In genomic region chr11:5527865-5528523, GRCm38 (mm10) we compare ENCODE assay signal across 25 mouse cellular contexts. TPM values are rescaled to one million over a fixed set of nuclear protein-coding genes. Genes with fewer than 3 reads are reported as not detected.
A peak's percentile ranks its signal among the peaks of the same experiment; 100 is the strongest.
DNase-seq lines count a peak whose midpoint lies in the region; ATAC-seq and TF ChIP-seq lines count a peak whose summit lies in the region.
"Had no signal": no experiment of that assay in that cellular context is flagged by ENCODE, and none has a peak within 500 bp of the region (broad histone marks: within the 10 kb centered on the region; RNA-seq: fewer than 3 reads in every experiment).

No protein-coding gene starts in this region.

- intact Hi-C loops in left cerebral cortex, adult 2 months (cut with DNase I) = no loop called here

- DNase-seq in intestine, embryonic 14.5 days (ENCODE audit: low spot score) = no peak
- peak; percentile 36 for DNase-seq in 3134 (ENCODE audit: extremely low read depth, insufficient read length, low spot score)
- DNase-seq in adrenal gland, adult (ENCODE audit: inconsistent age in 2 of 2, low spot score in 1 of 2) = no peak
- no peak for DNase-seq in left cerebral cortex, adult 2 months (ENCODE audit: extremely low spot score in 1 of 2, low spot score in 2 of 2)
- DNase-seq: adrenal gland, postnatal 14 days; B cell, adult 2 months; cerebellum, adult 2 months; gastrocnemius, postnatal 36 days; heart, adult 18-20 months; heart, postnatal 10 days had no signal

- WGBS in intestine, embryonic 14.5 days = 83% methylated on average over 5 of the region's 5 CpGs
- WGBS in intestine, postnatal 0 days = 78% methylated on average over 5 of the region's 5 CpGs

- no peak overlapping the region for H3ac ChIP-seq in C2C12 (ENCODE audit: control insufficient read depth, insufficient read length, low read depth)

- H3K27ac ChIP-seq in intestine, embryonic 14.5 days (ENCODE audit: low read depth) = no peak overlapping the region
- H3K27ac ChIP-seq in intestine, postnatal 0 days (ENCODE audit: low read depth, low read length) = no peak overlapping the region
- 0 out of 2 replicates have a peak overlapping the region, but pooled peaks have one; percentile 22 for H3K27ac ChIP-seq in embryonic fibroblast, embryonic 13.5 days (ENCODE audit: insufficient read depth, low read length)
- no peak overlapping the region for H3K27ac ChIP-seq in left cerebral cortex, adult 2 months
- H3K27ac ChIP-seq: embryonic facial prominence, embryonic 10.5 days; forebrain, embryonic 15.5 days; heart, embryonic 10.5 days; hindbrain, embryonic 13.5 days; hindbrain, postnatal 0 days; intestine, embryonic 15.5 days had no signal

- H3K36me3 ChIP-seq in intestine, embryonic 14.5 days (ENCODE audit: control insufficient read depth, insufficient read depth, low read length) = peaks cover 98% of the 10 kb centered on the region
- H3K36me3 ChIP-seq in intestine, postnatal 0 days (ENCODE audit: control insufficient read depth, insufficient read depth) = peaks cover 68% of the 10 kb centered on the region
- peaks cover 92% of the 10 kb centered on the region for H3K36me3 ChIP-seq in C2C12 (ENCODE audit: control insufficient read depth, insufficient read depth)

- 0 out of 2 replicates have a peak, but pooled peaks have one; percentile 21 for ATAC-seq in intestine, embryonic 14.5 days (replicated peaks; ENCODE audit: low FRiP score, low TSS enrichment, low read depth)
- ATAC-seq in intestine, postnatal 0 days = no peak
- ATAC-seq: forebrain, embryonic 15.5 days; hindbrain, postnatal 0 days; intestine, embryonic 15.5 days had no signal

- no peaks in the 10 kb centered on the region for H3K9me3 ChIP-seq in intestine, embryonic 14.5 days (ENCODE audit: control insufficient read depth, low read length)
- H3K9me3 ChIP-seq in intestine, postnatal 0 days (ENCODE audit: control insufficient read depth) = no peaks in the 10 kb centered on the region
- H3K9me3 ChIP-seq: embryonic facial prominence, embryonic 10.5 days; forebrain, embryonic 15.5 days; heart, embryonic 10.5 days; hindbrain, embryonic 13.5 days; intestine, embryonic 15.5 days had no signal

- H3K27me3 ChIP-seq in intestine, embryonic 14.5 days (replicated peaks; ENCODE audit: control insufficient read depth, insufficient read depth, low read length) = no peaks in the 10 kb centered on the region
- H3K27me3 ChIP-seq in intestine, postnatal 0 days (replicated peaks; ENCODE audit: control insufficient read depth, insufficient read depth, low read length) = no peaks in the 10 kb centered on the region
- no peaks in the 10 kb centered on the region for H3K27me3 ChIP-seq in C2C12 (ENCODE audit: control insufficient read depth, insufficient read depth, insufficient read length)
- H3K27me3 ChIP-seq: forebrain, embryonic 15.5 days; hindbrain, embryonic 13.5 days; intestine, embryonic 15.5 days had no signal

- no peak for TF ChIP-seq CTCF in intestine, postnatal 0 days (IDR thresholded peaks at IDR 0.05; ENCODE audit: low read depth)
- no peak for TF ChIP-seq CTCF in C2C12 (IDR thresholded peaks at IDR 0.05; ENCODE audit: control insufficient read depth, insufficient read depth, insufficient read length)
- no peak for TF ChIP-seq CTCF in embryonic fibroblast, embryonic 13.5 days (IDR thresholded peaks at IDR 0.05; ENCODE audit: borderline replicate concordance, insufficient read depth, low read length)
- TF ChIP-seq CTCF in left cerebral cortex, adult 2 months (IDR thresholded peaks at IDR 0.05) = no peak

- peaks cover 1% of the 10 kb centered on the region for H3K4me1 ChIP-seq in intestine, embryonic 14.5 days (replicated peaks; ENCODE audit: control insufficient read depth, insufficient read depth, low read length)
- no peaks in the 10 kb centered on the region for H3K4me1 ChIP-seq in intestine, postnatal 0 days (replicated peaks; ENCODE audit: control insufficient read depth, insufficient read depth, low read length)
- H3K4me1 ChIP-seq in embryonic fibroblast, embryonic 13.5 days (ENCODE audit: control insufficient read depth, insufficient read depth, low read length) = peaks cover 6% of the 10 kb centered on the region

- TF ChIP-seq POLR2A in embryonic fibroblast, embryonic 13.5 days (IDR thresholded peaks at IDR 0.05; ENCODE audit: low read depth, low read length) = no peak

- H3K79me3 ChIP-seq in C2C12 (ENCODE audit: low read depth) = peaks cover 9% of the 10 kb centered on the region

- H3K9ac ChIP-seq in intestine, embryonic 14.5 days (ENCODE audit: low read length) = no peak overlapping the region
- no peak overlapping the region for H3K9ac ChIP-seq in intestine, postnatal 0 days (ENCODE audit: low read depth, low read length)
- H3K9ac ChIP-seq: forebrain, embryonic 15.5 days; hindbrain, embryonic 13.5 days; intestine, embryonic 15.5 days had no signal

- H3K4me2 ChIP-seq in intestine, embryonic 14.5 days (ENCODE audit: low read length) = no peak overlapping the region
- no peak overlapping the region for H3K4me2 ChIP-seq in intestine, postnatal 0 days (replicated peaks; ENCODE audit: low read depth)
- H3K4me2 ChIP-seq: forebrain, embryonic 15.5 days; hindbrain, embryonic 13.5 days; intestine, embryonic 15.5 days had no signal

- peaks cover 21% of the 10 kb centered on the region for H3K79me2 ChIP-seq in C2C12 (ENCODE audit: control insufficient read depth, insufficient read depth)

- no peak overlapping the region for H3K4me3 ChIP-seq in intestine, embryonic 14.5 days (ENCODE audit: low read depth, low read length)
- no peak overlapping the region for H3K4me3 ChIP-seq in intestine, postnatal 0 days (ENCODE audit: low read depth, low read length)
- H3K4me3 ChIP-seq in C2C12 (ENCODE audit: insufficient read depth, poor library complexity, severe bottlenecking) = no peak overlapping the region
- no peak overlapping the region for H3K4me3 ChIP-seq in embryonic fibroblast, embryonic 13.5 days (ENCODE audit: insufficient read depth, low read length)
- no peak overlapping the region for H3K4me3 ChIP-seq in left cerebral cortex, adult 2 months
- H3K4me3 ChIP-seq: embryonic facial prominence, embryonic 10.5 days; erythroblast, embryonic 14.5 days; forebrain, embryonic 15.5 days; heart, embryonic 10.5 days; hindbrain, embryonic 13.5 days; intestine, embryonic 15.5 days had no signal

TF ChIP-seq in C2C12, 6 proteins besides CTCF, POLR2A, EP300 and RAD21:
- TF ChIP-seq FOSL1 (IDR thresholded peaks at IDR 0.05; ENCODE audit: insufficient read depth, low read length, poor library complexity, severe bottlenecking) (no peak), CEBPB (IDR thresholded peaks at IDR 0.05; ENCODE audit: low read depth) (no peak), MYOG (IDR thresholded peaks at IDR 0.05; ENCODE audit: control insufficient read depth, extremely low read depth, insufficient read length) (no peak), MAX (IDR thresholded peaks at IDR 0.05) (no peak), USF1 (IDR thresholded peaks at IDR 0.05; ENCODE audit: low read depth) (no peak), MYOD1 (IDR thresholded peaks at IDR 0.05; ENCODE audit: control insufficient read depth, insufficient read length, low read depth) (peak; percentile 73)

RNA-seq across cellular contexts. Expression of gene Xbp1, which starts 7.5 kb away (rescaled TPM):
- 168 and 202 TPM in 2 replicates for polyA plus RNA-seq in intestine, embryonic 14.5 days (2014; fragmentation: Nextera tagmentation; extraction: Ambion mirVana)
- 141 and 150 TPM in 2 replicates for polyA plus RNA-seq in intestine, postnatal 0 days (2015; fragmentation: Nextera tagmentation; extraction: Ambion mirVana)
- 62.4 TPM for polyA plus RNA-seq in C2C12 (2012; fragmentation: generic; extraction: Trizol)
- polyA plus RNA-seq in embryonic fibroblast, embryonic 13.5 days (2011; ENCODE audit: insufficient read length, low read depth, missing spikeins) = 108 and 121 TPM in 2 replicates
- total RNA-seq in left cerebral cortex, adult 2 months (2021) = 100 to 1,000 TPM in 1 of 2 experiments, 10 to 100 TPM in 1; 96.6 to 121 TPM

RNA-seq across cellular contexts. Expression of gene Ccdc117, which starts 14.0 kb away (rescaled TPM):
- 16.8 and 17.3 TPM in 2 replicates for polyA plus RNA-seq in intestine, embryonic 14.5 days (2014; fragmentation: Nextera tagmentation; extraction: Ambion mirVana)
- 4.7 and 6.3 TPM in 2 replicates for polyA plus RNA-seq in intestine, postnatal 0 days (2015; fragmentation: Nextera tagmentation; extraction: Ambion mirVana)
- polyA plus RNA-seq in C2C12 (2012; fragmentation: generic; extraction: Trizol) = 7.7 TPM
- polyA plus RNA-seq in embryonic fibroblast, embryonic 13.5 days (2011; ENCODE audit: insufficient read length, low read depth, missing spikeins) = 6.5 and 10.4 TPM in 2 replicates
- total RNA-seq in left cerebral cortex, adult 2 months (2021) = 10 to 100 TPM; 14.7 to 16.3 TPM

RNA-seq across cellular contexts. Expression of gene Ankrd36, which starts 41.5 kb away (rescaled TPM):
- not detected in 2 replicates for polyA plus RNA-seq in intestine, embryonic 14.5 days (2014; fragmentation: Nextera tagmentation; extraction: Ambion mirVana)
- polyA plus RNA-seq in intestine, postnatal 0 days (2015; fragmentation: Nextera tagmentation; extraction: Ambion mirVana) = not detected in 2 replicates
- not detected for polyA plus RNA-seq in C2C12 (2012; fragmentation: generic; extraction: Trizol)
- polyA plus RNA-seq in embryonic fibroblast, embryonic 13.5 days (2011; ENCODE audit: insufficient read length, low read depth, missing spikeins) = not detected in 2 replicates
- not detected for total RNA-seq in left cerebral cortex, adult 2 months (2021)
- total RNA-seq: adrenal gland, postnatal 14 days; gastrocnemius, adult 8-10 months; gastrocnemius, postnatal 36 days; heart, adult 18-20 months; heart, postnatal 10 days; hematopoietic stem cell, adult 5-6 weeks; hindbrain, postnatal 0 days had no signal
- polyA plus RNA-seq: cerebellum, adult 2 months; embryonic facial prominence, embryonic 10.5 days; embryonic facial prominence, embryonic 14.5 days; erythroblast, embryonic 14.5 days; forebrain, embryonic 11.5 days; forebrain, embryonic 15.5 days; heart, embryonic 14.5 days; hindbrain, embryonic 13.5 days; hindbrain, postnatal 0 days had no signal
